Mouse (Mus musculus) thymus, adult 18-20 months (tissue): ENCODE measurements around the gene Lyl1.
A peak's percentile ranks its signal among the peaks of the same experiment; 100 is the strongest.

Experiments
- DNase-seq, 2 experiments: peaks; one replicate each; pipeline ENCODE4 v3.0.0; 2022; ENCODE audit warnings: mixed read lengths in 2 of 2

Gene Lyl1

GRCm38 (mm10) chr8:84722850-84723570, 21.8 kb downstream of the Lyl1 start, which contains the start of gene G430095P16Rik:
G430095P16Rik (plus strand) TSS chr8:84723007.
- peak in 1 of 2 experiments; percentile 44 for DNase-seq

GRCm38 (mm10) chr8:84723571-84723900, 22.3 kb downstream of the Lyl1 start:
- DNase-seq: no peak

GRCm38 (mm10) chr8:84724683-84725082, 23.4 kb downstream of the Lyl1 start:
- DNase-seq: no peak

- no peak for DNase-seq
Observed at GRCm38 (mm10) chr8:84725246-84725940, 24.1 kb downstream of the Lyl1 start.

- no peak for DNase-seq
Observed at GRCm38 (mm10) chr8:84725941-84726259, 24.6 kb downstream of the Lyl1 start.

GRCm38 (mm10) chr8:84728474-84728873, 27.2 kb downstream of the Lyl1 start:
- DNase-seq: no peak

- DNase-seq: no peak
Observed at GRCm38 (mm10) chr8:84729921-84730362, 28.7 kb downstream of the Lyl1 start.

- DNase-seq: no peak
Observed at GRCm38 (mm10) chr8:84730541-84731370, 29.5 kb downstream of the Lyl1 start.

- no peak for DNase-seq
Observed at GRCm38 (mm10) chr8:84731371-84732177, 30.3 kb downstream of the Lyl1 start.

- DNase-seq: no peak
Observed at GRCm38 (mm10) chr8:84732545-84732944, 31.3 kb downstream of the Lyl1 start.

GRCm38 (mm10) chr8:84732996-84733395, 31.7 kb downstream of the Lyl1 start:
- no peak for DNase-seq

GRCm38 (mm10) chr8:84733959-84734358, 32.7 kb downstream of the Lyl1 start:
- no peak for DNase-seq

GRCm38 (mm10) chr8:84734680-84735079, 33.4 kb downstream of the Lyl1 start:
- no peak for DNase-seq

- DNase-seq: no peak
Observed at GRCm38 (mm10) chr8:84735597-84735996, 34.3 kb downstream of the Lyl1 start.

GRCm38 (mm10) chr8:84736521-84736920, 35.3 kb downstream of the Lyl1 start:
- no peak for DNase-seq

- DNase-seq: peak; percentile 62 to 65
Observed at GRCm38 (mm10) chr8:84737608-84738007, 36.4 kb downstream of the Lyl1 start.

GRCm38 (mm10) chr8:84738266-84738665, 37.0 kb downstream of the Lyl1 start:
- DNase-seq: no peak

GRCm38 (mm10) chr8:84738715-84739400, 37.6 kb downstream of the Lyl1 start:
- DNase-seq: no peak

- no peak for DNase-seq
Observed at GRCm38 (mm10) chr8:84739401-84739742, 38.1 kb downstream of the Lyl1 start.

- DNase-seq: no peak
Observed at GRCm38 (mm10) chr8:84740895-84741843, 39.9 kb downstream of the Lyl1 start.
